Mouse (Mus musculus) layer of hippocampus, adult 2 months (tissue): ENCODE data around the gene Fam214b. TPM values are rescaled to one million over a fixed set of nuclear protein-coding genes. Genes with fewer than 3 reads are reported as not detected.

Source experiments
- DNase-seq, 2 experiments: peaks; one replicate each; pipeline ENCODE4 v3.0.0; 2022; ENCODE audit warnings: low spot score in 2 of 2
- H3K27ac ChIP-seq: fragments of 200-600 bp; 2 replicates; pipeline ENCODE4 v1.8.1; 2022
- H3K4me3 ChIP-seq: fragments of 200-600 bp; 2 replicates; pipeline ENCODE4 v1.8.1; 2022; ENCODE audit warnings: mild to moderate bottlenecking
- CTCF ChIP-seq: fragments of 200-600 bp; conservative IDR thresholded peaks from 2 replicates; pipeline ENCODE4 v1.8.1; 2022; ENCODE audit warnings: antibody characterized with exemption, mild to moderate bottlenecking, moderate library complexity
- total RNA-seq, 2 experiments: library from RNA; stranded (reverse); gene quantifications; 2 replicates each; pipeline ENCODE4 v1.2.3; 2021

Gene Fam214b
- total RNA-seq, 2 experiments from 2014 or later, result 36.1 to 40.3 TPM

DNA sequence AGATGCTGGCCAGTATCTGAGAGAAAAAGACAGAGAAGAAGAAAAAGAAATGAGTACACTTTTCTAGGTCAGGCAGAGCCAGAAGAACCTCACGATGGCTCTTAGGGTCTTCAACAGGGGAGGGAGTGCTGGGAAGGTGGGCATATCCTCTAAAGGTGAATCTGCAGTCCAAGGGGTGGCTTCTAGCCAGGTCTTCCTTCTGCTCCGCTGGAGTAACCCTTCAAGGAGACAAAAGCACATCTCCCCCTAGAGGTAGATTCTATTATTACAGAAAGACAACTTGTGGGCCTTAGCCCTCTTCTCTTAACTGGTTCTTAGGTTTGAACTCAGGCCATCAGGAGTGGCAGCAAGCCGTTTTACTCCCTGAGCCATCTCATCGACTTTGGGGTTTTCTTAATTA, 6.6 kb upstream of the Fam214b start:
- H3K4me3 ChIP-seq, result no peak overlapping the region
- H3K27ac ChIP-seq, result no peak overlapping the region
- TF ChIP-seq CTCF, result peak; percentile 87
- DNase-seq, result no peak

DNA sequence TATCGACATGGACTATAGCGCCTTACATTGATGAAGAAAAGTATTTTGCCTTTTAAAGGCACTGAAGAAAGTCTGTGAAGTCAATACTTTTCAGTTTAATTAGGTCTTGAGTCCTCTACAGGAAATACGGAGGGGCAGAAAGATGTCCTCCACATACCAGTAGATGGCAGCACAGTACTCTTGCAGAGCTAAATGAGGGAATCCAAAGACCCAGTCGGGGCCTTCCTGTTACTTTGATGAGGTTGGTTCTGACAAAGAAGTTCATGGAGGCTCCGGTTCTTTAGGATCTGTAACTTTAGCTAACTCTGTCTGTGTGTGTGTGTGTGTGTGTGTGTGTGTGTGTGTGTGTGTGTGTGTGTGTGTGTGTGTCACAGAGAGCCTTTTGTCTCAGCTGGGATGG, 1.2 kb upstream of the Fam214b start:
- peak; percentile 88 for TF ChIP-seq CTCF
- no peak overlapping the region; the same call in 1 of the 2 replicates for H3K4me3 ChIP-seq
- peak; percentile 79 to 80 for DNase-seq
- peak overlapping the region; percentile 55; the same call in 1 of the 2 replicates for H3K27ac ChIP-seq

DNA sequence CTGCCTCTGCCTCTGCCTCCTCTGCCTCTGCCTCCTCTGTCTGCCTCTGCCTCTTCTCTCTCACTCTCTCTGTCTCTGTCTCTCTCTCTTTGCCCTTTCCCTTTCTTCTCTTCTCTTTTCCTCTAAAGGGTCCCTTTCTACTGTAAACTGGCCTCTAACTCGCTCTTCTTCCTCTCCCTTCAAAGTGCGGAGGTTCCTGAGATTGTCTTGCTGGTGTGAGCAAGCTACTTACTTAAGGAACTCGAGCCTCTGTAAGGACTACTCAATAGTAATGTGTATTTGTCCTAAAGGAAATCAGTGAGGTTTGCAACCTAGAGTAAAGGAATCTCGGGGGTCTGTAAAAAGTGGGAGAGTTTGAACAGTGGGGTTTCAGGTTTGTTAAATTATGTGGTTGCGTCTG, 587 bp upstream of the Fam214b start:
- H3K4me3 ChIP-seq, result peak overlapping the region; percentile 17; the same call in 1 of the 2 replicates
- no peak for DNase-seq
- no peak for TF ChIP-seq CTCF
- peak overlapping the region; percentile 55; the same call in 1 of the 2 replicates for H3K27ac ChIP-seq

DNA sequence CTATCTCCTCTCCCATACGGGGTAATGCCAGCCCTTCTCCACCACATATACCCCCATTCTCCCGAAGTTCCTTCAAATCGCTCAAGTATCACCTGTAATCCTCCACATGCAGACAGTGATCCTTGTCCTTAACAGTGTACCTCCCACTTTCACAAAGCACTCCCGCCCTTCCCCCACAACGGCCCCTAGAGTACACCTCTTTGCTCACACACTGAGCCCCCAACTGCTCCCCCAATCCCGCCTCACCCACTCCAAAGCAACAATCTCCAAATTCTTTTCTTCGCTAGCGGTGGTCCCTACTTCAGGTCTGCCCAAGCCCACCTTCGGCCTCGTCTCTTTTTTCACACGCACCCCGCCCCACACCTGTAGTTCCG, 748 bp downstream of the Fam214b start:
- TF ChIP-seq CTCF, result no peak
- Histone ChIP-seq H3K27ac (peak overlapping the region; percentile 77), H3K4me3 (peak overlapping the region; percentile 82)
- no peak for DNase-seq

DNA sequence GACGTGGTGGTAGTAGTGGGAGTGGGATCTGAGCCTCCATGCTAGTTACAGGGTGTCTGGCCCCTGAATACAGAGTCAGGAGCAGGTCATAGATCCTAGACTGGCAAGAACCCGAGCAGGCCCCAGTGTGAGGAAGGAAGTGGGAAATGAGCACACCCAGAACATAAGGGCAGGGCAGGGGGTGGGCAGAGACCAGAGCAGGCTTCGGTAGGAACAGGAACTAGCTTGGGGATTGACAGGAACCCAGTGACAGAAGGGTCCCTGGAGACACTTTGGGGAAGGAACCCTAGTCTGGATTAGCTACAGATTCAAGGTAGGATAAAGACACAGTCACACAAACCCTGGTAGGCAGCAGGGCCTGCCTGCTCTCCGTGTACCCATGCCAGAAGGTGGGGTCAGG, 1.3 kb downstream of the Fam214b start:
- H3K4me3 ChIP-seq, result peak overlapping the region; percentile 82
- no peak for TF ChIP-seq CTCF
- H3K27ac ChIP-seq, result peak overlapping the region; percentile 77
- DNase-seq, result no peak

DNA sequence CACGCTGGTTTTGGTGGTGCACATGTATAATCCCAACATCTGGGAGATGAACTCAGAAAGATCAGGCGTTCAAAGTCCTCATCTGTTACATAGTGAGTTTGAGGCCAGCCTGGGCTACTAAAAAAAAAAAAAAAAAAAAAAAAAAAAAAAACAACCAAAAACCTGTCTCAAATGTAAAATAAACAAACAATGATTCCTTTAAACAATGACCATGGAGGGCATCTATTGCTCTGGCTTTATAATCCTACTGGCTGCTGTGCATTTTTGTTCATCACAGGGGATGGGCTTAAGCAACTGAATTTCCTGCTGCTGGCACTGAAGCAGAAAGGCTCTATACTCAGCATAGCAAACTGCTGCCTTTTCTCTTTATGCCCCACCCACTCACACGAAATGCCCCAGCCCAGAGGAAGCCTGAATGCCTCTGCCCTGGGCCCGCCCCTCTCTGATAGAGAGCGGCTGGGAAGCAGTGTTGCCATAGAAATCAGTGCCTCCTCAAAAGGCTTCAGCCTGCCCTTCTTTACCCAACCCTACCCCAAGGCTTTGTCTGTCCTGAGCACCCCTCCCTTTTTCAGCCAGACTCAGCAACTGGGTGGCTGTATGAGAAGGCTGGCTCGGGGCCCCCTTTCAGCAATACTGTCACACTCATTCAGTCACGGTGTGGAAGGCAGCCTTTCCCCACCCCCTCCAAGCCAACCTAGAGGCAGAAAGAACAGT, 2.2 kb downstream of the Fam214b start:
- TF ChIP-seq CTCF, result no peak
- Histone ChIP-seq H3K4me3 (peak overlapping the region; percentile 22; the same call in 1 of the 2 replicates), H3K27ac (peak overlapping the region; percentile 77)
- DNase-seq, result peak; percentile 58 to 61

DNA sequence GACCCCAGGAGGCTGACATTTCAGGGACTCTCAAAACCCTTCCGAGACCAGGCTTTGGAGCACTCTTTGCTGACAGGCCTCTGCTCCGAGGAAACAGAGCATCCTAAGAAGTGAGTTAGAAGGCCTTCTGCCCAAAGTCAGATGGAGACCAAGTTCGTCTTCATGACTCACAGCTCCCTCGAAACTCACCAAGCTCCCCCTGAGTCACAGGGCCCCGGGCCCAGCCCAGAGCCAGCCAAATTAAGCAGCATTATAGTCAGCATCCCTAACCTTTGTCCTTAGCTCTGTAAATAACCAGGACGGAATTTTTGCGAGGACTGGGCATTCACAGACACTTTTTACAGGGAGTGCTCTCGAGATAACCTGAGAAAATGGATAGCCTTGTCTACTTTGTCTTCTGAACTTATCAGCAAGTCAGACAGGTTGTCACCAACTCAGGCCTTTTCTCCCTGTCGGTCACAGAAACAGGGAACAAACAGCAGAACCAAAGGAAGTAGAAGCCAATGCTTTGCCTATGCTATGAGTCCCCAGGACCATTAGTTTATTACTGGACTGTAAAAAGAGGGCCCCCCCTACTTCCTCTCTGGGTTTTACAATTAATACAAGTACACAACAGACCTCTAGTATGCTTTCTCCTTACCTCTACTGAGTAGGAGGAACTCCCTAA, 5.0 kb downstream of the Fam214b start:
- DNase-seq, result no peak
- peak overlapping the region; percentile 32; the same call in 1 of the 2 replicates for H3K27ac ChIP-seq
- no peak overlapping the region for H3K4me3 ChIP-seq
- no peak for TF ChIP-seq CTCF

DNA sequence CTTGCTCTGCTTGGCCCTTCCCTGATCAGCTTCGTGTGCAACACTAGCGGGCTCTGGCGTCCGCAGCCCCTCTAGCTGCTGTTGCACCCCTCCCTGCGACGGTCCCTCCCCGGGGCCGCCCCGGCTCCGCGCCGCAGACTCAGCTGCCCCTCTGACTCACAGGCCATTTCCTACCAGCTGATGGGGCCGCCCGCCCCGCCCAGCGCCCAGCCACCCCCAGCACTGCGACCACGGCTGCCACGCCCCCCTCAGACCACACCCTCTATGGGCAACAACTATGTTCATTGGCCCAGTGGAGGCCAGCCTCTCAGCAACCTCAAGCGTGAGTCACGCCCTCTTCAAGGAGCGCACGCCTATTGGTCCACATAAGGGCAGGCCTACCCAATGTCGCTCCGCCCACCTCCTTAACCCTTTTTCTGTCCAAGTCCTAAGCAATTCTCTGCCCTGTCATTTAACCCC, 5.9 kb downstream of the Fam214b start:
- peak overlapping the region; percentile 82 for H3K27ac ChIP-seq
- peak; percentile 93 to 97 for DNase-seq
- TF ChIP-seq CTCF, result 0 out of 2 replicates have a peak, but pooled peaks have one; percentile 3
- peak overlapping the region; percentile 63 for H3K4me3 ChIP-seq

DNA sequence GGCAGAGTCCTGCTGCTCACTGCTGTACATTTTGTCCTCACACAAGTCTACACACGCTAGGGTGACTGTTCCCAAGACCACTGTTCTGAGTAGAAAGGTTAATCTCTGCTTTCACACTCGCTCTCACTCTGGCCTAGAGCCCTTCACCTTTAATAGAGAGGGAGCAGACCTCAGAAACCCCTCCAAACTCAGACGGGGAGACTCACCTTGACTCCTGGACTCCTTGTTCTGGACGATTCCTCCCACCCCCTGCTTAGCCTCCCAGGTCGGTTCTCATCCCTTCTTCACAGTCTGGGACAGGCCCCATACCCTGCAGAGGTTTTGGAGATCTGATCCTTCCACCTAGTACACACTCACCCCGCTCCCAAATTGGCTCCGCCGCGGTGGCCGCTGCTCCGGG, 6.4 kb downstream of the Fam214b start:
- H3K4me3 ChIP-seq, result peak overlapping the region; percentile 63
- no peak for TF ChIP-seq CTCF
- DNase-seq, result no peak
- H3K27ac ChIP-seq, result peak overlapping the region; percentile 82

DNA sequence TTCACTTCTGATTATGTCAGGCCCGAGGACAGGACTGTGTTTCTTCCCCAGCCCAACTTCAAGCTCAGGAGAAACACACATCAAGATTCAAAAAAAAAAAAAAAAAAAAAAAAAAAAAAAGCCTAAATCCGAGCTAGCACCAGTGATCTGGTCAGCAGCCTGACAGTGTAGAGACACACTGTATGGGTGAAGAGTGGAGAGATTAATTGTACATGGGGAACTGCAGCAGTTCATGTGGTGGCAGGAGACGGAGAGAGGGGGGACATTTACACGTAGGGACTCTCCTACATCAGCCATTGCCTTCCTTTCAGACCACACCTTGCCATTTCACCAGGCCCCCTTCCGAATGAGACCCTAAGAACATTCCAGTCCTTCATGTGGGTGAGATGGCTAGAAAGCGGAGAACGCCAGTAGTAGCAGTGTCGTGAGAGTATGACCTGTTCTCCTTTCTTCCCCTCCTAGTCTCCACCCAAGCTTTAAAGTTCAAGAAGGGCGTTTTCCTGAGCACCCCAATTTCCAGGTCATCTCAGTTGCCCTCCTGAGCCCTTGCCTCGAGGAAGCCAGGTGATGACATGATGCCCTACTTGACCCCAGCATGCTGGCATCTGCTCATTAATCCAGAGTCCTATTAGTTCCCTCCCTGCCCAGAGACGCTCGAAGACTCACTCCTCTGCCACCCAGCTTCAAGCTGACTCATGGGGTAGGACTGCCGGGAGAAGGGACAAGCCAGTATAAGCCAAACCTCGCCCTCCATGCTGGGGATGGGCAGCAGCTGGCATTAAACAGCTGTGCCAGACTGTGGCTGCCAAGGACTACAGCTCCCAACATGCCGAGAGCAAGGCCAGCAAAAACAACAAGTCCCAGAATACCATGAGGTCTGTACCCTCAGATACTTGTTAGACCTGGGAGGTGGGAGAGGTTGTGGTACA, 7.2 kb downstream of the Fam214b start:
- H3K27ac ChIP-seq, result peak overlapping the region; percentile 82

DNA sequence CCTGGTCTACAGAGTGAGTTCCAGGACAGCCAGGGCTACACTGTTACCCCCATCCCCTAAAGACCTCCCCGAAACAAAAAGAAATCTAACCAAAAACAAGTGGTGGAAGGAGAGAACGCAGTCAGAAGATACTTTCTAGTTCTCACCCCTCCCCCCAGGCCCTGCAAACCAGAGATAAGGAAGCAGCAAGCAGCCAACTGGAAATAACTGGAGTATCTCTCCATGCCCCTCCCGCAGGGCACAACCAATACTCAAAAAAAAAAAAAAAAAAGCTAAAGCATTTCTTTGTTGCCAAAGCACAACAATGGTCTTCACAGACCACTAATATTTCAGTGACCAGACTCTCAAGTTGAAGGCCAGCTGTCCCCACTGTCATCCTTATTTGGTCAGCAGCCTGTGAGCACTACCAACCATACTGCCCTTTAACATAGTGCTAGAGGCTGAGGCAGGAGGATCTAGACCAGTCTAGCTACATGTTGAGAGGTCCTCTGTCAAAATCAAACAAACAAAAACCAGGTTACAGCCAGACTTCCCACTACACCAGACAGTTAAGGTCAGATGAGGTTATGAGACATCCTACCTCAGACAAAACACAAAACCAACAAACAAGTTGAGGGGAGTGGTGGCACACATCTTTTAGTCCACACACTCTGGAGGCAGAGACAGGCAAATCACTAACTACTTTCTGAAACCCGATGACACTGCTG, 8.0 kb downstream of the Fam214b start:
- no peak for TF ChIP-seq CTCF
- no peak for DNase-seq
- Histone ChIP-seq H3K27ac (no peak overlapping the region; the same call in 1 of the 2 replicates), H3K4me3 (no peak overlapping the region)

More for the DNA sequence above, 7.2 kb downstream of the Fam214b start:
- peak; percentile 59 to 62 for DNase-seq
- H3K4me3 ChIP-seq, result peak overlapping the region; percentile 63
- TF ChIP-seq CTCF, result no peak

DNA sequence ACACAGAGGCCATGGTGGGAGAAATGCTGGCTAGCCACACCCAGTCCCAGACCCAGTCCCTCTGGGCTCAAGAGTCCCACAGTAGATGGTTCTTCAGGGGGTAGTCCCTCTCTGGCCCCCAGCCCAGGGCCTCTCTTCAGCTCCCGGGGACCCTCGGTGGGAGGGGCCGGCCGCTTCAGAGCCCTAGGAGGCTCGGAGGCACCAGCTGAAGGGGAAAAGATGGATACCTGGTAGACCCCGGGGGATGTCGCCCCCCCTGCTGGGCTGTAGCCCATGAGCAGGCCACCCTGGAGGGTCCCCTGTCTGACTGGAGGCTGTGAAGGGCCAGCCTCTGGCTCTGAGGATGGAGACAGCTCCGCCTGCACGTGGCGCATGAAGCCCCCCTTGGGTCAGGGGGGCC, 9.7 kb downstream of the Fam214b start:
- no peak for TF ChIP-seq CTCF
- H3K4me3 ChIP-seq, result no peak overlapping the region
- H3K27ac ChIP-seq, result no peak overlapping the region
- DNase-seq, result no peak
